Mouse (Mus musculus) limb, embryonic 15.5 days (tissue): Measurements from ENCODE around the gene Timm44. TPM values are rescaled to one million over a fixed set of nuclear protein-coding genes. Genes with fewer than 3 reads are reported as not detected.

Experiments
- polyA plus RNA-seq: library from polyadenylated mRNA; unstranded; fragments of >200 nt; fragmentation: Nextera tagmentation; extraction: Ambion mirVana; gene quantifications from 2 replicates; pipeline ENCODE4 v1.2.1, GENCODE M21; 2015

Gene Timm44
- polyA plus RNA-seq, 1 experiment from 2014 or later = 52.9 TPM

Other genes with a start within 250 kb of the Timm44 start
- not detected in 2 replicates for gene Cd209f, start 170.1 kb downstream of the Timm44 start, polyA plus RNA-seq
- gene Cd209g, start 141.8 kb downstream of the Timm44 start, polyA plus RNA-seq = not detected in 2 replicates
- 28.7 and 30.1 TPM in 2 replicates for gene Evi5l, start 109.3 kb downstream of the Timm44 start, polyA plus RNA-seq
- 0.73 and 0.86 TPM in 2 replicates for gene Prr36, start 58.5 kb downstream of the Timm44 start, polyA plus RNA-seq
- gene Lrrc8e, start 49.1 kb downstream of the Timm44 start, polyA plus RNA-seq = 2.3 TPM in 2 replicates
- gene Map2k7, start 37.2 kb downstream of the Timm44 start, polyA plus RNA-seq = 25.1 and 27.1 TPM in 2 replicates
- 0.90 and 1.4 TPM in 2 replicates for gene Gm49320, start 37.0 kb downstream of the Timm44 start, polyA plus RNA-seq
- gene Tgfbr3l, start 27.7 kb downstream of the Timm44 start, polyA plus RNA-seq = 2.8 and 4.2 TPM in 2 replicates
- gene Snapc2, start 22.8 kb downstream of the Timm44 start, polyA plus RNA-seq = 50.6 and 55.9 TPM in 2 replicates
- 46.2 and 49.8 TPM in 2 replicates for gene Ctxn1, start 16.6 kb downstream of the Timm44 start, polyA plus RNA-seq
- gene Ccl25, start 49.3 kb upstream of the Timm44 start, polyA plus RNA-seq = 13.5 and 13.7 TPM in 2 replicates
- gene Elavl1, start 49.5 kb upstream of the Timm44 start, polyA plus RNA-seq = 209 and 215 TPM in 2 replicates
- 14.7 and 15.3 TPM in 2 replicates for gene Cers4, start 217.1 kb upstream of the Timm44 start, polyA plus RNA-seq